ENCODE assay signal across 18 mouse cellular contexts in the genomic region with DNA sequence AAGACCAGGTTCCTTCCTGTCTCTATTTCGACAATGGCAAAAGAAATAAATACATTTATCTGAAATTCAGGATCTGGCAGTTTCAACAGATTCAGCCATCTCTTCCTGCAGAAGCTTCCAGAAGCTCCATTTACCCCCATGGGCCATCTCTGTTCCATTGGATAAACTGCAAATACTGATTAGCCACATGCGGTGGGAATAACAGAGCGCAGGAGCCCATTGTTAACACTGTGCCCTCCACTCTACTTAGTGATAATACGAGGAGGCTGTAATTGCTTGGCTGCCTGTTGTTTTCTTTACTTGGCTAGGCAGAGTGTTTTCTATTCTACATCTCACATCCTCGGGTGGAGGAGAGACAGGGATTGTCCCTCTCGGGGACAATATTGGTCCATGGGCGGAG.
DNase-seq lines count a peak whose midpoint lies in the region; ATAC-seq and TF ChIP-seq lines count a peak whose summit lies in the region.
"Had no signal": no experiment of that assay in that cellular context is flagged by ENCODE, and none has a peak within 500 bp of the region (broad histone marks: within the 10 kb centered on the region; RNA-seq: fewer than 3 reads in every experiment).

No protein-coding gene starts in this region.

- no peaks in the 10 kb centered on the region for H3K36me3 ChIP-seq in forebrain, embryonic 13.5 days (ENCODE audit: poor library complexity, severe bottlenecking)
- H3K36me3 ChIP-seq in forebrain, embryonic 10.5 days (replicated peaks), result no peaks in the 10 kb centered on the region
- no peaks in the 10 kb centered on the region for H3K36me3 ChIP-seq in hindbrain, embryonic 13.5 days
- H3K36me3 ChIP-seq in hindbrain, embryonic 16.5 days (ENCODE audit: control insufficient read depth, insufficient read depth, low read length), result no peaks in the 10 kb centered on the region
- no peaks in the 10 kb centered on the region for H3K36me3 ChIP-seq in ES-E14 (ENCODE audit: control insufficient read depth, insufficient read depth, low read length, poor library complexity, severe bottlenecking)
- no peaks in the 10 kb centered on the region for H3K36me3 ChIP-seq in midbrain, embryonic 14.5 days (ENCODE audit: control insufficient read depth, insufficient read depth, low read length)
- H3K36me3 ChIP-seq: embryonic facial prominence, embryonic 13.5 days; liver, embryonic 12.5 days; lung, embryonic 15.5 days had no signal

- H3K9me3 ChIP-seq in forebrain, embryonic 13.5 days (replicated peaks), result no peaks in the 10 kb centered on the region
- no peaks in the 10 kb centered on the region for H3K9me3 ChIP-seq in forebrain, embryonic 10.5 days
- no peaks in the 10 kb centered on the region for H3K9me3 ChIP-seq in hindbrain, embryonic 13.5 days
- H3K9me3 ChIP-seq in hindbrain, embryonic 16.5 days (ENCODE audit: control insufficient read depth, low read length), result no peaks in the 10 kb centered on the region
- no peaks in the 10 kb centered on the region for H3K9me3 ChIP-seq in ES-E14 (ENCODE audit: control insufficient read depth, insufficient read depth, low read depth, low read length)
- H3K9me3 ChIP-seq in midbrain, embryonic 14.5 days (ENCODE audit: control insufficient read depth, low read length), result no peaks in the 10 kb centered on the region
- H3K9me3 ChIP-seq: embryonic facial prominence, embryonic 13.5 days; liver, embryonic 12.5 days; lung, embryonic 15.5 days had no signal

- no peak for ATAC-seq in forebrain, embryonic 13.5 days
- peak; percentile 19; the same call in 1 of the 2 replicates for ATAC-seq in hindbrain, embryonic 13.5 days (ENCODE audit: low FRiP score)
- ATAC-seq in hindbrain, embryonic 16.5 days, result no peak
- ATAC-seq in midbrain, embryonic 14.5 days (ENCODE audit: low FRiP score, low TSS enrichment), result no peak
- ATAC-seq: intestine, postnatal 0 days; liver, embryonic 12.5 days had no signal

- H3K9ac ChIP-seq in forebrain, embryonic 13.5 days, result no peak overlapping the region
- no peak overlapping the region for H3K9ac ChIP-seq in hindbrain, embryonic 13.5 days
- H3K9ac ChIP-seq in hindbrain, embryonic 16.5 days (ENCODE audit: low read depth, low read length), result no peak overlapping the region
- H3K9ac ChIP-seq in ES-E14 (ENCODE audit: insufficient read depth, low read depth, low read length, poor library complexity, severe bottlenecking), result no peak overlapping the region
- H3K9ac ChIP-seq in midbrain, embryonic 14.5 days (replicated peaks; ENCODE audit: low read length), result no peak overlapping the region; the same call in 1 of the 2 replicates
- H3K9ac ChIP-seq: embryonic facial prominence, embryonic 13.5 days; liver, embryonic 12.5 days; lung, embryonic 15.5 days had no signal

- in situ Hi-C loops in ES-E14 (cut with MboI; ENCODE audit: low sequenced_read_pairs in 2 of 2, unreplicated experiment in 2 of 2), result no loop called here

- no peak for DNase-seq in forebrain, embryonic 10.5 days (ENCODE audit: extremely low spot score, low spot score)
- no peak for DNase-seq in ES-E14 (ENCODE audit: low read depth, low spot score)
- peak; percentile 48 for DNase-seq in midbrain, embryonic 14.5 days
- no peak for DNase-seq in lung, adult 18-20 months
- no peak for DNase-seq in embryo, embryonic 10 days (ENCODE audit: low spot score)
- DNase-seq: adrenal gland, adult 8-10 months; cerebellum, adult 11-12 months; gastrocnemius, adult 2 months; heart, postnatal 36 days; right cerebral cortex, adult 18-20 months; thymus, postnatal 4 days had no signal

- no peak overlapping the region for H3K4me3 ChIP-seq in forebrain, embryonic 13.5 days
- H3K4me3 ChIP-seq in forebrain, embryonic 10.5 days, result no peak overlapping the region
- H3K4me3 ChIP-seq in hindbrain, embryonic 13.5 days, result no peak overlapping the region
- no peak overlapping the region for H3K4me3 ChIP-seq in hindbrain, embryonic 16.5 days (ENCODE audit: low read length)
- no peak overlapping the region for H3K4me3 ChIP-seq in ES-E14 (ENCODE audit: insufficient read depth in 1 of 2, low read depth in 1 of 2, low read length in 2 of 2, poor library complexity in 1 of 2, severe bottlenecking in 1 of 2)
- no peak overlapping the region for H3K4me3 ChIP-seq in midbrain, embryonic 14.5 days (replicated peaks; ENCODE audit: low read depth, low read length)
- H3K4me3 ChIP-seq: embryonic facial prominence, embryonic 13.5 days; gastrocnemius, adult 2 months; liver, embryonic 12.5 days; lung, embryonic 15.5 days had no signal

- WGBS in forebrain, embryonic 13.5 days, result 13% methylated on average over 7 of the region's 7 CpGs
- 17% methylated on average over 7 of the region's 7 CpGs for WGBS in forebrain, embryonic 10.5 days
- WGBS in hindbrain, embryonic 13.5 days, result 23% methylated on average over 7 of the region's 7 CpGs
- WGBS in hindbrain, embryonic 16.5 days, result 27% methylated on average over 7 of the region's 7 CpGs
- 18% methylated on average over 7 of the region's 7 CpGs for WGBS in midbrain, embryonic 14.5 days

- no peak overlapping the region for H3K4me2 ChIP-seq in forebrain, embryonic 13.5 days
- peak overlapping the region; percentile 36; the same call in 1 of the 2 replicates for H3K4me2 ChIP-seq in hindbrain, embryonic 13.5 days
- no peak overlapping the region for H3K4me2 ChIP-seq in hindbrain, embryonic 16.5 days (ENCODE audit: low read length)
- H3K4me2 ChIP-seq in midbrain, embryonic 14.5 days (ENCODE audit: low read length), result peak overlapping the region; percentile 43; the same call in 1 of the 2 replicates
- H3K4me2 ChIP-seq: liver, embryonic 12.5 days had no signal

- H3K27ac ChIP-seq in forebrain, embryonic 13.5 days, result peak overlapping the region; percentile 48; the same call in 1 of the 2 replicates
- H3K27ac ChIP-seq in forebrain, embryonic 10.5 days, result no peak overlapping the region
- H3K27ac ChIP-seq in hindbrain, embryonic 13.5 days, result peak overlapping the region; percentile 69
- H3K27ac ChIP-seq in hindbrain, embryonic 16.5 days (ENCODE audit: low read depth, low read length), result no peak overlapping the region
- H3K27ac ChIP-seq in ES-E14 (ENCODE audit: insufficient read depth, low read depth, low read length, poor library complexity, severe bottlenecking), result peak overlapping the region; percentile 57
- H3K27ac ChIP-seq in midbrain, embryonic 14.5 days (replicated peaks; ENCODE audit: low read depth, low read length), result peak overlapping the region; percentile 62
- H3K27ac ChIP-seq: embryonic facial prominence, embryonic 13.5 days; gastrocnemius, adult 2 months; liver, embryonic 12.5 days; lung, embryonic 15.5 days had no signal

- H3K27me3 ChIP-seq in forebrain, embryonic 13.5 days, result no peaks in the 10 kb centered on the region
- peaks cover 69% of the 10 kb centered on the region for H3K27me3 ChIP-seq in forebrain, embryonic 10.5 days (ENCODE audit: poor library complexity, severe bottlenecking)
- no peaks in the 10 kb centered on the region for H3K27me3 ChIP-seq in hindbrain, embryonic 13.5 days
- H3K27me3 ChIP-seq in hindbrain, embryonic 16.5 days (replicated peaks; ENCODE audit: control insufficient read depth, insufficient read depth, low read length), result no peaks in the 10 kb centered on the region
- no peaks in the 10 kb centered on the region for H3K27me3 ChIP-seq in midbrain, embryonic 14.5 days (ENCODE audit: control insufficient read depth, insufficient read depth, low read length)

- H3K4me1 ChIP-seq in forebrain, embryonic 13.5 days, result peaks cover 60% of the 10 kb centered on the region
- peaks cover 67% of the 10 kb centered on the region for H3K4me1 ChIP-seq in forebrain, embryonic 10.5 days
- peaks cover 90% of the 10 kb centered on the region for H3K4me1 ChIP-seq in hindbrain, embryonic 13.5 days (replicated peaks)
- H3K4me1 ChIP-seq in hindbrain, embryonic 16.5 days (ENCODE audit: control insufficient read depth, insufficient read depth, low read depth, low read length), result peaks cover 36% of the 10 kb centered on the region
- peaks cover 28 to 39% of the 10 kb centered on the region in 2 experiments for H3K4me1 ChIP-seq in ES-E14 (ENCODE audit: control insufficient read depth in 2 of 2, insufficient read depth in 2 of 2, low read length in 2 of 2, poor library complexity in 1 of 2)
- peaks cover 52% of the 10 kb centered on the region for H3K4me1 ChIP-seq in midbrain, embryonic 14.5 days (ENCODE audit: control insufficient read depth, insufficient read depth, low read length)

TF ChIP-seq in ES-E14, 5 proteins besides CTCF, POLR2A, EP300 and RAD21:
- TF ChIP-seq HCFC1 (IDR thresholded peaks at IDR 0.05; ENCODE audit: borderline replicate concordance, insufficient read depth, low read length), result no peak
- TF ChIP-seq MAFK (IDR thresholded peaks at IDR 0.05; ENCODE audit: insufficient read depth, low read depth, low read length), result no peak
- TF ChIP-seq ZNF384 (IDR thresholded peaks at IDR 0.05; ENCODE audit: low read depth, low read length), result no peak
- TF ChIP-seq ZC3H11A (IDR thresholded peaks at IDR 0.05; ENCODE audit: borderline replicate concordance, low read depth, low read length), result no peak
- TF ChIP-seq CHD2 (IDR thresholded peaks at IDR 0.05; ENCODE audit: low read depth, low read length), result no peak

Comparison
In these comparisons a context has a peak if more than half of its experiments do, and no peak if none do; other contexts are left out.
1. H3K27ac ChIP-seq: peak in forebrain, embryonic 13.5 days (single experiment), hindbrain, embryonic 13.5 days (single experiment), ES-E14 (single experiment) and midbrain, embryonic 14.5 days (single experiment); none in forebrain, embryonic 10.5 days (single experiment) and hindbrain, embryonic 16.5 days (single experiment).
2. H3K4me2 ChIP-seq: peak in hindbrain, embryonic 13.5 days (single experiment) and midbrain, embryonic 14.5 days (single experiment); none in forebrain, embryonic 13.5 days (single experiment) and hindbrain, embryonic 16.5 days (single experiment).